Mouse (Mus musculus) forebrain, embryonic 16.5 days (tissue): ENCODE data around the gene Rufy3. TPM values are rescaled to one million over a fixed set of nuclear protein-coding genes. Genes with fewer than 3 reads are reported as not detected.

Source experiments
- ATAC-seq: fragments of 200-750 bp; cut with Nextera tagmentation; 2 replicates; pipeline ENCODE4 v1.8.0; 2017; ENCODE audit warnings: mild to moderate bottlenecking, moderate library complexity
- H3K27ac ChIP-seq: fragments of 300-500 bp; sonication (generic); 2 replicates; pipeline ENCODE4 v1.5.1; 2014; ENCODE audit warnings: low read length, control low read depth
- H3K27me3 ChIP-seq: fragments of 300-500 bp; sonication (generic); replicated peaks from 2 replicates; pipeline ENCODE4 v1.6.1; 2014; ENCODE audit warnings: low read length; ENCODE audit not compliant: control insufficient read depth, insufficient read depth
- H3K36me3 ChIP-seq: fragments of 300-500 bp; sonication (generic); 2 replicates; pipeline ENCODE4 v1.6.1; 2014; ENCODE audit not compliant: control insufficient read depth, insufficient read depth
- H3K4me1 ChIP-seq: fragments of 300-500 bp; sonication (generic); replicated peaks from 2 replicates; pipeline ENCODE4 v1.6.1; 2014; ENCODE audit warnings: low read length; ENCODE audit not compliant: control insufficient read depth, insufficient read depth
- H3K4me2 ChIP-seq: fragments of 300-500 bp; sonication (generic); 2 replicates; pipeline ENCODE4 v1.6.1; 2014; ENCODE audit warnings: mild to moderate bottlenecking, low read length, control low read depth
- H3K4me3 ChIP-seq: fragments of 300-500 bp; sonication (generic); replicated peaks from 2 replicates; pipeline ENCODE4 v1.5.1; 2014; ENCODE audit warnings: mild to moderate bottlenecking, low read length, control low read depth
- H3K9ac ChIP-seq: fragments of 300-500 bp; sonication (generic); replicated peaks from 2 replicates; pipeline ENCODE4 v1.6.1; 2014; ENCODE audit warnings: low read depth, low read length, control low read depth
- H3K9me3 ChIP-seq: fragments of 300-500 bp; sonication (generic); 2 replicates; pipeline ENCODE4 v1.6.1; 2016; ENCODE audit warnings: low read length; ENCODE audit not compliant: control insufficient read depth
- WGBS: fragments of 180-500 bp; shearing (Covaris S2); extraction: QIAGEN DNeasy Blood & Tissue Kit; methylation state at CpG from one replicate; pipeline ENCODE4 v1.1.7; 2014; 5-methylcytosine and 5-hydroxymethylcytosine counted together
- polyA plus RNA-seq: library from polyadenylated mRNA; unstranded; fragments of >200 nt; fragmentation: Nextera tagmentation; extraction: Ambion mirVana; gene quantifications from 2 replicates; pipeline ENCODE4 v1.2.1, GENCODE M21; 2015

The Rufy3 gene
- polyA plus RNA-seq, 1 experiment from 2014 or later = 258 TPM

DNA sequence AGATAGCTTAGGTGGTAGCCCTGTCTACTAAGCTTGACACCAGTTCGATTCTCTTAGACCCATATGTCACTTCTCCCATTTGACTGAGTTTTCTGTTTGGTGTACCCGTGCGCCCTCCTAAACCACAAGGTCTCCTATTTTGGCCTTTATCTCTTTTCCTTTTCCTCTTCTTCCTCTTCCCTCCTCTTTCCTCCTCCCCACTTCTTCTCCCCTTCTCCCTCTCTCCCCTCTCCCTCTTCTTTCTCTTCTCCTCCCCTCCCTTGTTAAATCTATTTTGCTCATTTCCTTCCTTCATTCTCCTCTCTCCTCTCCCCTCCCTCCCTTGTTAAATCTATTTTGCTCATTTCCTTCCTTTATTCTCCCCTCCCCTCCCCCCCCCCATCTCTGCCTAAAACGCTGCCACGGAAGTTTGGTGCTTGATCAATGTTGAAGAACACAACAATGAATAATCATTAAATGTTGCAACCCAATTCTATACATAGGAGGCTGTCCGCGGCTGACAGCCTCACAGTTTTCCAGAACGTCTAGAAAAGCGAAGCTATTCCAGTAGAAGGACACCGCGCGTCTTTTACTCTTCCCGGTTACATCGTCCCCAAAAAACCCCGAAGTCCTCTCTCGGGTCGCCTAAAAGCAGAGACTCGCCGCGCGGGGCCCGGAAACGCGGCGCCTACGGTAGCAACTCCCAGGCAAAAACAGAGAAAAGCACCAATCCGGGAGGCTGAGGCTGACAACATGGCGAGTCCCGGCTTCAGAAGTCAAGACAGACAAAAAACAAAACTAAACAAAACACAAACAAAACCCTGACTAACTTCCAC is 11.4 kb upstream of the Rufy3 start:
- Histone ChIP-seq H3K9ac (peak overlapping the region; percentile 70), H3K4me3 (peak overlapping the region; percentile 94), H3K27ac (peak overlapping the region; percentile 91), H3K9me3 (no peaks in the 10 kb centered on the region), H3K4me1 (peaks cover 22% of the 10 kb centered on the region), H3K36me3 (no peaks in the 10 kb centered on the region), H3K27me3 (no peaks in the 10 kb centered on the region), H3K4me2 (peak overlapping the region; percentile 59)
- 7% methylated on average over 29 of the region's 29 CpGs for WGBS
- ATAC-seq = peak; percentile 69

GRCm38 (mm10) chr5:88554086-88554886 is 10.6 kb upstream of the Rufy3 start, which contains the start of gene Utp3:
TSS of gene Utp3 (plus strand) at chr5:88554462.
- ATAC-seq = peak; percentile 95
- peak within 1 kb of the TSS; percentile 94 for H3K4me3 ChIP-seq
- under 1% methylated on average over 76 of the region's 76 CpGs for WGBS

DNA sequence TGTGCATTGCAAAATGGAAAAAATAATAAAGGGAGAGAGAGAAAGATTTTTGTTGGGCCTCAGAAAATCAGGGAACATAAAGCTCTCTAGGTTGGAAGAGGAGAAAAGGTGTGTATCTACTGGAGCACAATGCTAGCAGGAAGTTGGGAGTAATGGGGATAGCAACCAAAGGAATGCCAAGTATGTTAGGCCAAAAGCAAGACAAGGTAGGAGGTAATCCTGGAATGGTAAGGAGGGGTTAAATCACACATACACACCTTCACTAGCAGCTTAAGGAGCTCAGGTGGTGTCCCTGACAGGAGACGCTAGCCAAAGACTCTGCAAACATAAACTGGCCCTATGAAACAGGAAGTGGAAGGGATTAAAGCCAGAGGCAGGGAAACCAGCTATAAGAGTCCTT is 5.8 kb upstream of the Rufy3 start:
- no peaks in the 10 kb centered on the region for H3K27me3 ChIP-seq
- H3K4me3 ChIP-seq = no peak overlapping the region
- H3K9me3 ChIP-seq = no peaks in the 10 kb centered on the region
- H3K4me2 ChIP-seq = no peak overlapping the region
- no peak overlapping the region for H3K27ac ChIP-seq
- no peak for ATAC-seq
- no peaks in the 10 kb centered on the region for H3K36me3 ChIP-seq
- peaks cover 22% of the 10 kb centered on the region for H3K4me1 ChIP-seq
- no peak overlapping the region for H3K9ac ChIP-seq
- 68% methylated on average over 1 of the region's 1 CpGs for WGBS

More at GRCm38 (mm10) chr5:88554086-88554886, 10.6 kb upstream of the Rufy3 start, which contains the start of gene Utp3:
- peak within 1 kb of the TSS; percentile 99 for H3K4me2 ChIP-seq
- H3K9me3 ChIP-seq = no peaks in the 10 kb centered on the region
- H3K36me3 ChIP-seq = no peaks in the 10 kb centered on the region
- H3K9ac ChIP-seq = peak within 1 kb of the TSS; percentile 90
- H3K4me1 ChIP-seq = peaks cover 22% of the 10 kb centered on the region
- H3K27me3 ChIP-seq = no peaks in the 10 kb centered on the region
- H3K27ac ChIP-seq = peak within 1 kb of the TSS; percentile 91

- H3K4me1 ChIP-seq = peaks cover 11% of the 10 kb centered on the region
- 86% methylated on average over 9 of the region's 9 CpGs for WGBS
Measured at GRCm38 (mm10) chr5:88561080-88561814, 3.6 kb upstream of the Rufy3 start.

GRCm38 (mm10) chr5:88562863-88563780 is 1.7 kb upstream of the Rufy3 start:
- Histone ChIP-seq H3K9me3 (no peaks in the 10 kb centered on the region), H3K36me3 (no peaks in the 10 kb centered on the region), H3K4me2 (no peak overlapping the region), H3K4me3 (no peak overlapping the region), H3K4me1 (peaks cover 15% of the 10 kb centered on the region), H3K27me3 (no peaks in the 10 kb centered on the region), H3K9ac (no peak overlapping the region), H3K27ac (no peak overlapping the region)
- ATAC-seq = no peak
- 78% methylated on average over 8 of the region's 8 CpGs for WGBS

More at GRCm38 (mm10) chr5:88561080-88561814, 3.6 kb upstream of the Rufy3 start:
- Histone ChIP-seq H3K9ac (no peak overlapping the region), H3K9me3 (no peaks in the 10 kb centered on the region), H3K27me3 (no peaks in the 10 kb centered on the region), H3K4me2 (no peak overlapping the region), H3K27ac (no peak overlapping the region), H3K4me3 (no peak overlapping the region), H3K36me3 (no peaks in the 10 kb centered on the region)
- no peak for ATAC-seq

DNA sequence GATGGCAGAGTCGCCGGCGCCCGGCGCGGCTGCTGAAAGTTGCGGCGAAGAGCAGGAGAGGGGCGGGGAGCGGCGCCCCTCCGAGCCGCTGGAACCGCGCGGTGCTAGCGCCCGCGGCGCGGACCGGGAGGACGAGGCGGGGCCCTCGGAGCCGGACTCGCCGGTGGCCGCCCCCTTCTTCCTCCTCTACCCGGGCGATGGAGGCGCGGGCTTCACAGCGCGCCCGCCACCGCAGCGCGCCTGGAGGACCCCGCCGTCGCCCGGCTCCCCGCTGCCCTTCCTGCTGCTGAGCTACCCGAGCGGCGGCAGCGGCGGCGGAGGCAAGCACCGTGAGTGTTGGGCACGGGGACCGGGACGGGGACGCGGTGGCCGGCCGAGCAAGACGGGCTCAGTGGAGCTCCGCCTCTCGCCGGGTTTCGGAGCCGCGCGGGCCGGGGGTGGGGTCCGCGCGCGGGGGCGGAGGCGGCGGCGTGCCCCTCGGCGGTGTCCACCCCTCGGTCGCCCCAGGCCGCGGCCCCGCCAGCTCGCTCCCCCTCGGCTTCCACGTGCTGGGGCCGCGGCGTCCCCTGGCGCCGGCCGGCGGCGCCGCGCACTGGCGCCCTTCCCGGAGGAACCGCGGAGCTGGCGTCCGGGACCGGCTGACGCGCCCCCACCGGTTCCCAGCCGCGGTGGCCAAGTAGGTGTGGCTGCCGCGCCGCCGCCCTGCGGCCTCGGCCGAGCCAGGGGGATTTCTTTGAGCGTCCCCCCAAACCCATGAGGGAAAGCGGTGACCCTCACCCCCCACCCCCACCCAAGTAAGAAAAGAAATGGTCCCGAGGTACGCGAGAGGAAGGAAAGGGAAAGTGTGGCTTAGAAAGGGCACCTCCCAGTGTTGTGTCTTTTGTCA is 551 bp downstream of the Rufy3 start:
- Histone ChIP-seq H3K27me3 (no peaks in the 10 kb centered on the region), H3K36me3 (no peaks in the 10 kb centered on the region), H3K9me3 (no peaks in the 10 kb centered on the region), H3K27ac (peak overlapping the region; percentile 89), H3K4me3 (peak overlapping the region; percentile 84), H3K9ac (peak overlapping the region; percentile 84), H3K4me2 (peak overlapping the region; percentile 65), H3K4me1 (peaks cover 15% of the 10 kb centered on the region)
- 0% methylated on average over 43 of the region's 119 CpGs for WGBS
- peak; percentile 69 for ATAC-seq

DNA sequence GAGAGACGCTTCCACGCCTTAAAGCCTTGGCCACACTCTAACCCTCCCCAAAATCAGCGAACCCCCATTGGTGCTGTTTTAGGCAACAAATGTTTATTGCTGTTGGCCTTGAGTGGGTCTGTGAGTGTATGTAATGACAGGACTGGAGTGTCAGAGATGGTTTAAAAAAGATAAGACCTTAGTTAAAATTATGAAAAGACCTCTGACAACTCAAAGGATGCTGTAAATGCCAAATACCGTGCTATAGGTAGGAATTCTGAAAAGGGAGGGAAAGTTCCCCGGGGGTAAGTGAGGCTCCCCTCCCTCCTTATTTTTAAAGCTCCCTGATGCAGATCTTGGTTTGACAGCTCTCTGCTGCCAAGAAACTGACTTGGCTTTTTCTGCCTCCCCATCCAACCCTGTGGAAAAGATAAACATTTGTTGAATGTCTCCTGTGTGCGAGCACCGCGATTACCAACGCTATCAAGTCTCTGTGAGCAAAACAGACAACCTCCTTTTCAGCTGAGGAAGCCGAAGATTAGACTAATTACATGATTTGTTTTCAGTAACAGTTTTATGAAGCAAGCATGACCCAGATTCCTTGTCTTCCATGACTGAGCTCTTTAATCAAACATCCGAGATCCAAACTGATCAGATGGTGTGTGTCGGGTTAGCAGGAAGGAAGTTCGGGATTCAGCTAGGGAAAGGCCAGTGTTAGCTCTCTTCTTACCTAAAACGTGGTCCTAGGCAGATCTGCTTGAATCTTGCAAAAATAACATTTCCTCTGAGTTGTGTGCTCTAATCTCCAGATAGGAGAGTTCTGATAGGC is 1.4 kb downstream of the Rufy3 start:
- Histone ChIP-seq H3K9me3 (no peaks in the 10 kb centered on the region), H3K4me2 (peak overlapping the region; percentile 65), H3K27ac (peak overlapping the region; percentile 89), H3K27me3 (no peaks in the 10 kb centered on the region), H3K9ac (peak overlapping the region; percentile 84), H3K36me3 (no peaks in the 10 kb centered on the region), H3K4me3 (peak overlapping the region; percentile 84), H3K4me1 (peaks cover 15% of the 10 kb centered on the region)
- ATAC-seq = peak; percentile 29
- 1% methylated on average over 14 of the region's 14 CpGs for WGBS
